8 mouse cellular contexts compared by ENCODE assay signal in genomic region chr12:108275508-108275890, GRCm38 (mm10). TPM values are rescaled to one million over a fixed set of nuclear protein-coding genes. Genes with fewer than 3 reads are reported as not detected.
DNase-seq lines count a peak whose midpoint lies in the region; ATAC-seq lines count a peak whose summit lies in the region.

No protein-coding gene starts in this region.

- H3K27ac ChIP-seq in intestine, embryonic 15.5 days, result peak overlapping the region; percentile 76

- H3K4me3 ChIP-seq in intestine, embryonic 15.5 days (replicated peaks), result peak overlapping the region; percentile 89

- H3K9ac ChIP-seq in intestine, embryonic 15.5 days, result peak overlapping the region; percentile 59

- intact Hi-C loops in left cerebral cortex, postnatal 14 days (cut with DNase I), result loop anchor here (5.0 kb wide), 1 partner anchor 68 kb away; no protein-coding TSS in a partner anchor

- WGBS in intestine, embryonic 15.5 days, result under 1% methylated on average over 37 of the region's 37 CpGs

- H3K9me3 ChIP-seq in intestine, embryonic 15.5 days, result no peaks in the 10 kb centered on the region

- peaks cover 59% of the 10 kb centered on the region for H3K4me1 ChIP-seq in intestine, embryonic 15.5 days (replicated peaks)

- H3K4me2 ChIP-seq in intestine, embryonic 15.5 days (replicated peaks), result peak overlapping the region; percentile 96

- DNase-seq in adrenal gland, adult 8-10 months, result peak; percentile 95
- DNase-seq in embryo, embryonic 11 days, result peak; percentile 99
- peak; percentile 96 to 97 for DNase-seq in gastrocnemius, postnatal 4 days (ENCODE audit: low spot score in 2 of 2)
- DNase-seq in left cerebral cortex, postnatal 14 days (ENCODE audit: low spot score in 2 of 2), result peak; percentile 98
- DNase-seq in right cerebral cortex, postnatal 14 days, result peak; percentile 97
- DNase-seq in urinary bladder, postnatal 25 days (ENCODE audit: low spot score), result peak; percentile 97

- peak; percentile 96 for ATAC-seq in intestine, embryonic 15.5 days
- ATAC-seq in megakaryocyte-erythroid progenitor cell, adult 5-6 weeks (replicated peaks; ENCODE audit: low FRiP score, low TSS enrichment, poor library complexity, severe bottlenecking), result peak; percentile 80

- no peaks in the 10 kb centered on the region for H3K36me3 ChIP-seq in intestine, embryonic 15.5 days

- no peaks in the 10 kb centered on the region for H3K27me3 ChIP-seq in intestine, embryonic 15.5 days (replicated peaks)

RNA-seq across cellular contexts. Expression of gene Ccdc85c, which starts 0.3 kb away (rescaled TPM):
- total RNA-seq in adrenal gland, adult 8-10 months (2022), result 10 to 100 TPM; 24.6 to 36.3 (median 29.0) TPM
- 1 to 10 TPM; 7.3 to 8.4 TPM for total RNA-seq in gastrocnemius, postnatal 4 days (2021)
- polyA plus RNA-seq in intestine, embryonic 15.5 days (2015; fragmentation: Nextera tagmentation; extraction: Ambion mirVana), result 8.7 and 9.3 TPM in 2 replicates
- total RNA-seq in left cerebral cortex, postnatal 14 days (2021), result 10 to 100 TPM; 63.8 to 64.7 TPM
- total RNA-seq in megakaryocyte-erythroid progenitor cell, adult 5-6 weeks (2014; fragmentation: Nextera tagmentation), result 1.3 TPM in 1 of 2 replicates, not detected in the other
- 0.42 and 1.3 TPM in 2 replicates for total RNA-seq in megakaryocyte-erythroid progenitor cell, adult 5-6 weeks (2017)

RNA-seq across cellular contexts. Expression of gene Hhipl1, which starts 30.6 kb away (rescaled TPM):
- 1 to 10 TPM in 3 of 4 experiments, under 1 TPM in 1; 0.81 to 1.9 (median 1.5) TPM for total RNA-seq in adrenal gland, adult 8-10 months (2022)
- total RNA-seq in gastrocnemius, postnatal 4 days (2021), result 1 to 10 TPM in 1 of 2 experiments, under 1 TPM in 1; 0.74 to 1.0 TPM
- polyA plus RNA-seq in intestine, embryonic 15.5 days (2015; fragmentation: Nextera tagmentation; extraction: Ambion mirVana), result 0.55 and 0.69 TPM in 2 replicates
- 1 to 10 TPM; 6.4 to 8.5 TPM for total RNA-seq in left cerebral cortex, postnatal 14 days (2021)
- total RNA-seq in megakaryocyte-erythroid progenitor cell, adult 5-6 weeks (2014; fragmentation: Nextera tagmentation), result not detected in 2 replicates
- total RNA-seq in megakaryocyte-erythroid progenitor cell, adult 5-6 weeks (2017), result not detected in 2 replicates

RNA-seq across cellular contexts. Expression of gene Cyp46a1, which starts 58.7 kb away (rescaled TPM):
- total RNA-seq in adrenal gland, adult 8-10 months (2022), result 1 to 10 TPM; 2.1 to 7.3 (median 4.7) TPM
- total RNA-seq in gastrocnemius, postnatal 4 days (2021), result 1 to 10 TPM; 1.9 to 2.4 TPM
- polyA plus RNA-seq in intestine, embryonic 15.5 days (2015; fragmentation: Nextera tagmentation; extraction: Ambion mirVana), result 5.3 and 5.4 TPM in 2 replicates
- total RNA-seq in left cerebral cortex, postnatal 14 days (2021), result 100 to 1,000 TPM; 258 to 270 TPM
- 1.0 TPM in 1 of 2 replicates, not detected in the other for total RNA-seq in megakaryocyte-erythroid progenitor cell, adult 5-6 weeks (2014; fragmentation: Nextera tagmentation)
- total RNA-seq in megakaryocyte-erythroid progenitor cell, adult 5-6 weeks (2017), result 0.23 TPM in 1 of 2 replicates, not detected in the other

Comparison
In these comparisons a context has a peak if more than half of its experiments do, and no peak if none do; other contexts are left out.
1. Peak in every context shown above with its lines: DNase-seq, ATAC-seq, H3K4me3 ChIP-seq and H3K27ac ChIP-seq.
2. RNA of gene Cyp46a1, which starts 58.7 kb away (total RNA-seq): 258 to 270 TPM in left cerebral cortex, postnatal 14 days; 2.1 to 7.3 TPM in adrenal gland, adult 8-10 months, 1.9 to 2.4 TPM in gastrocnemius, postnatal 4 days and 0.23 to 1.0 TPM in megakaryocyte-erythroid progenitor cell, adult 5-6 weeks; every median in the first group is over 10 times any median in the second.